Mouse (Mus musculus) midbrain, embryonic 12.5 days (tissue): ENCODE measurements around the gene Tmem119. TPM values are rescaled to one million over a fixed set of nuclear protein-coding genes. Genes with fewer than 3 reads are reported as not detected.

Experiments used
- polyA plus RNA-seq: library from polyadenylated mRNA; unstranded; fragments of >200 nt; fragmentation: Nextera tagmentation; extraction: Ambion mirVana; gene quantifications from 2 replicates; pipeline ENCODE4 v1.2.1, GENCODE M21; 2016

The Tmem119 gene
- polyA plus RNA-seq, 1 experiment from 2014 or later: 26.4 TPM

Other genes with a start within 250 kb of the Tmem119 start
- 2.3 and 2.5 TPM in 2 replicates for gene Cmklr1, start 150.1 kb downstream of the Tmem119 start, polyA plus RNA-seq
- gene 1700069L16Rik, start 75.7 kb downstream of the Tmem119 start, polyA plus RNA-seq: not detected in 2 replicates
- 6.5 and 6.9 TPM in 2 replicates for gene Ficd, start 64.7 kb downstream of the Tmem119 start, polyA plus RNA-seq
- 80.7 and 81.6 TPM in 2 replicates for gene Sart3, start 28.0 kb downstream of the Tmem119 start, polyA plus RNA-seq
- 113 and 117 TPM in 2 replicates for gene Iscu, start 27.8 kb downstream of the Tmem119 start, polyA plus RNA-seq
- gene Selplg, start 32.1 kb upstream of the Tmem119 start, polyA plus RNA-seq: 1.1 and 1.4 TPM in 2 replicates
- gene Coro1c, start 108.2 kb upstream of the Tmem119 start, polyA plus RNA-seq: 227 and 244 TPM in 2 replicates
- 16.0 and 18.5 TPM in 2 replicates for gene Ssh1, start 193.4 kb upstream of the Tmem119 start, polyA plus RNA-seq
- gene Dao, start 203.2 kb upstream of the Tmem119 start, polyA plus RNA-seq: not detected in 2 replicates